Mouse (Mus musculus): ENCODE results near the gene Tfpi2. TPM values are rescaled to one million over a fixed set of nuclear protein-coding genes. Genes with fewer than 3 reads are reported as not detected.
A peak's percentile ranks its signal among the peaks of the same experiment; 100 is the strongest.

Gene Tfpi2
- polyA plus RNA-seq (2015; fragmentation: Nextera tagmentation; extraction: Ambion mirVana), result 6.9 and 7.0 TPM in 2 replicates

DNA sequence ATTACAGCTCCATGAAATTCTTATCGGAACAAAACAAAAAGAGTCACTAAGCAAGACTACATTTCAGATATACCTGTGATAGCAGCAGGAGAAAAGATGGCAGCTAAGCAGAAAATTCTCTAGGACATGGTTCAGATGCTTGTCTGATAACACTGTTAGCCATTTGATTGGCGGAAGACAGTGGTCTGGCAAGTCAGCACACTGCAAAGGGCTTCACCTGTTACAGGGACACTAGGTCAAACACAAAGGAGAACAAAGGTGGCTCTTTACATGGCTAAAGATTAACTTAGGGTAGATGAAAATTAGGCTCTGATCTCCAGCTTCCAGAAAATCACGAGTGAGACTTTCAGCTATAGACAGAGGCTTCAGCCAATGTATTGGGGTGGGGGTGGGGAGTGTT, at the start of gene Tfpi2:
Gene Tfpi2 (minus strand): TSS at position 170 of the 400 bp plus-strand sequence.
- 59% methylated on average over 3 of the region's 3 CpGs for WGBS

GRCm38 (mm10) chr6:4030956-4031355, 42.2 kb upstream of the Tfpi2 start:
- Histone ChIP-seq H3K4me3 (ENCODE audit: low read depth, low read length) (no peak overlapping the region), H3K27ac (ENCODE audit: low read length) (no peak overlapping the region), H3K4me1 (ENCODE audit: insufficient read depth, low read depth, low read length) (no peaks in the 10 kb centered on the region), H3K9me3 (ENCODE audit: low read length) (no peaks in the 10 kb centered on the region), H3K4me2 (replicated peaks; ENCODE audit: low read depth, low read length) (no peak overlapping the region), H3K27me3 (replicated peaks; ENCODE audit: insufficient read depth, low read length) (no peaks in the 10 kb centered on the region), H3K36me3 (ENCODE audit: insufficient read depth, low read length) (no peaks in the 10 kb centered on the region), H3K9ac (replicated peaks; ENCODE audit: low read depth) (no peak overlapping the region)
- no peak for TF ChIP-seq EP300 (IDR thresholded peaks at IDR 0.05)
- TF ChIP-seq CTCF (IDR thresholded peaks at IDR 0.05), result no peak
- ATAC-seq (no peak), DNase-seq (ENCODE audit: low spot score) (no peak)
- WGBS, result 70% methylated on average over 3 of the region's 3 CpGs

More for the DNA sequence above, at the start of gene Tfpi2:
- Histone ChIP-seq H3K9ac (replicated peaks; ENCODE audit: low read depth) (no peak within 1 kb of the TSS), H3K36me3 (ENCODE audit: insufficient read depth, low read length) (no peaks in the 10 kb centered on the region), H3K4me3 (ENCODE audit: low read depth, low read length) (no peak within 1 kb of the TSS), H3K9me3 (ENCODE audit: low read length) (no peaks in the 10 kb centered on the region), H3K27ac (ENCODE audit: low read length) (no peak within 1 kb of the TSS), H3K4me1 (ENCODE audit: insufficient read depth, low read depth, low read length) (no peaks in the 10 kb centered on the region), H3K27me3 (replicated peaks; ENCODE audit: insufficient read depth, low read length) (no peaks in the 10 kb centered on the region), H3K4me2 (replicated peaks; ENCODE audit: low read depth, low read length) (no peak within 1 kb of the TSS)
- DNase-seq (ENCODE audit: low spot score) (no peak), ATAC-seq (no peak)
- TF ChIP-seq CTCF (IDR thresholded peaks at IDR 0.05) (no peak), EP300 (IDR thresholded peaks at IDR 0.05) (no peak)

DNA sequence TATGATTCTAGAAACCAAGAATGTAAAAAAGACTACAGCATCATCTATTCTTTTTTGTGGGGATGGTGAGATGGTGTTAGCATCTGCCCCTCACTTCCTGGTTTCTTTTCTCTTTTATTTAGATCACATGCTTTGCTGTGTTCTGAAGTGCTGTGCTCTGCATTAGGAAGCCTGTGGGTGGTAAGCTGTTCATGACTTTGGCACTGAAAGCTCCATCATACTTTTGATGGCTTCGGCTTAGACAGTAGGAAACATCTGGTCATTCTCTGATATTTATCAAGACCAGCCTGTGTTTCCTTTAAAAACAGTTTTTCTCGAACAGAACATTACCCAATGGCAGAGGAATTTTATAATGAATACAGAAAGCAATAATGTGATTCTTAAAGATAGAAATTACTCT, 37.6 kb upstream of the Tfpi2 start:
- no peak overlapping the region for H3K27ac ChIP-seq (ENCODE audit: low read length)
- TF ChIP-seq EP300 (IDR thresholded peaks at IDR 0.05) (no peak), CTCF (IDR thresholded peaks at IDR 0.05) (no peak)
- no peak overlapping the region for H3K4me3 ChIP-seq (ENCODE audit: low read depth, low read length)
- no peaks in the 10 kb centered on the region for H3K9me3 ChIP-seq (ENCODE audit: low read length)
- DNase-seq (ENCODE audit: low spot score) (peak; percentile 11), ATAC-seq (no peak)
- no peak overlapping the region for H3K9ac ChIP-seq (replicated peaks; ENCODE audit: low read depth)
- H3K36me3 ChIP-seq (ENCODE audit: insufficient read depth, low read length), result no peaks in the 10 kb centered on the region
- H3K4me2 ChIP-seq (replicated peaks; ENCODE audit: low read depth, low read length), result no peak overlapping the region
- H3K4me1 ChIP-seq (ENCODE audit: insufficient read depth, low read depth, low read length), result no peaks in the 10 kb centered on the region
- whole genome bisulfite sequencing, result 34% methylated on average over 2 of the region's 2 CpGs
- H3K27me3 ChIP-seq (replicated peaks; ENCODE audit: insufficient read depth, low read length), result no peaks in the 10 kb centered on the region

- ATAC-seq (0 out of 2 replicates have a peak, but pooled peaks have one; percentile 23), DNase-seq (ENCODE audit: low spot score) (no peak)
- Histone ChIP-seq H3K9me3 (ENCODE audit: low read length) (no peaks in the 10 kb centered on the region), H3K4me1 (ENCODE audit: insufficient read depth, low read depth, low read length) (no peaks in the 10 kb centered on the region), H3K36me3 (ENCODE audit: insufficient read depth, low read length) (no peaks in the 10 kb centered on the region), H3K9ac (replicated peaks; ENCODE audit: low read depth) (no peak overlapping the region), H3K27me3 (replicated peaks; ENCODE audit: insufficient read depth, low read length) (no peaks in the 10 kb centered on the region), H3K4me3 (ENCODE audit: low read depth, low read length) (no peak overlapping the region), H3K4me2 (replicated peaks; ENCODE audit: low read depth, low read length) (no peak overlapping the region), H3K27ac (ENCODE audit: low read length) (no peak overlapping the region)
- TF ChIP-seq EP300 (IDR thresholded peaks at IDR 0.05) (no peak), CTCF (IDR thresholded peaks at IDR 0.05) (no peak)
- WGBS, result 23% methylated on average over 1 of the region's 1 CpGs
Observed at GRCm38 (mm10) chr6:4022645-4023044, 33.9 kb upstream of the Tfpi2 start.

GRCm38 (mm10) chr6:4009548-4009947, 20.8 kb upstream of the Tfpi2 start:
- DNase-seq (ENCODE audit: low spot score) (peak; percentile 42), ATAC-seq (peak; percentile 37)
- TF ChIP-seq EP300 (IDR thresholded peaks at IDR 0.05), result no peak
- H3K9me3 ChIP-seq (ENCODE audit: low read length), result no peaks in the 10 kb centered on the region
- no peaks in the 10 kb centered on the region for H3K36me3 ChIP-seq (ENCODE audit: insufficient read depth, low read length)
- no peak overlapping the region for H3K27ac ChIP-seq (ENCODE audit: low read length)
- no peak overlapping the region for H3K9ac ChIP-seq (replicated peaks; ENCODE audit: low read depth)
- H3K4me1 ChIP-seq (ENCODE audit: insufficient read depth, low read depth, low read length), result 0 out of 2 replicates have a peak, but pooled peaks cover 5% of the 10 kb centered on the region
- H3K4me2 ChIP-seq (replicated peaks; ENCODE audit: low read depth, low read length), result no peak overlapping the region
- H3K4me3 ChIP-seq (ENCODE audit: low read depth, low read length), result no peak overlapping the region
- H3K27me3 ChIP-seq (replicated peaks; ENCODE audit: insufficient read depth, low read length), result no peaks in the 10 kb centered on the region

DNA sequence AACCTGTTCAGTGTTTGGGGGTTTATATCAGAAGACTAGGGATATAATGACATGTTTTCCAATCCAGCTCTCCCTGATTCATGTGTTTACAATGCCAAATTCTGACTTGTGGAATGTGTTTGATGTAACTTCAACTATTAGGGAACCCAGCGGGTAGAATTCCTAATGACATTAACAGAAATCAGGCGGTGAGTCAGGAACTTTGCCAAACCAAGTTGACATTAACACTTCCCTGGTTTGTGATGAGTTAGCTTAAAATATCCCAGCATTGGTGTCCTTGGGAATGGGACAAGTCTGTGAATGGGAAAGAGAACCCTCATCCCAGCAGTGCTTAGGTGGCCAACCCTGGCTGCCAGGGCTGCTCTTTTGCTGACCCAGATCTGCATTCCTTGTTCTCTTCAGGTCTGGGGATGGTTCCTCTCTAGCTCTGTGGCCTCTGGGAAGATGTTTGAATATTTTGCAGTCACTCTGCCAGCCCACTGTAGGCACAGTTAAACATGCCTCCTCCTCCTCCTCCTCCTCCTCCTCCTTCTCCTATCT, 19.9 kb upstream of the Tfpi2 start:
- WGBS, result 22% methylated on average over 2 of the region's 2 CpGs
- Histone ChIP-seq H3K27ac (ENCODE audit: low read length) (no peak overlapping the region), H3K9me3 (ENCODE audit: low read length) (no peaks in the 10 kb centered on the region), H3K4me1 (ENCODE audit: insufficient read depth, low read depth, low read length) (0 out of 2 replicates have a peak, but pooled peaks cover 5% of the 10 kb centered on the region), H3K9ac (replicated peaks; ENCODE audit: low read depth) (no peak overlapping the region), H3K4me2 (replicated peaks; ENCODE audit: low read depth, low read length) (no peak overlapping the region), H3K27me3 (replicated peaks; ENCODE audit: insufficient read depth, low read length) (no peaks in the 10 kb centered on the region), H3K36me3 (ENCODE audit: insufficient read depth, low read length) (no peaks in the 10 kb centered on the region), H3K4me3 (ENCODE audit: low read depth, low read length) (no peak overlapping the region)
- DNase-seq (ENCODE audit: low spot score), result peak; percentile 17
- no peak for ATAC-seq
- TF ChIP-seq EP300 (IDR thresholded peaks at IDR 0.05), result no peak
- no peak for TF ChIP-seq CTCF (IDR thresholded peaks at IDR 0.05)
